Mouse (Mus musculus) liver, embryonic 14.5 days (tissue): ENCODE results near the gene Alkbh4.

ENCODE experiments used
- CTCF ChIP-seq: IDR thresholded peaks from 2 replicates; pipeline ENCODE4 v1.5.1; 2016; ENCODE audit warnings: antibody characterized with exemption, low read depth, control low read depth
- EP300 ChIP-seq: IDR thresholded peaks from 2 replicates; pipeline ENCODE4 v1.6.1; 2016; ENCODE audit warnings: antibody characterized with exemption, low read depth

- TF ChIP-seq CTCF, result no peak
- no peak for TF ChIP-seq EP300
Observed at GRCm38 (mm10) chr5:136108486-136108885, 27.5 kb upstream of the Alkbh4 start.
